Mouse (Mus musculus): ENCODE measurements around the gene Car3. TPM values are rescaled to one million over a fixed set of nuclear protein-coding genes. Genes with fewer than 3 reads are reported as not detected.
A peak's percentile ranks its signal among the peaks of the same experiment; 100 is the strongest.

The Car3 gene
- polyA plus RNA-seq, 1 experiment, result 1.7 TPM

- TF ChIP-seq POLR2A (IDR thresholded peaks at IDR 0.05; ENCODE audit: borderline replicate concordance, extremely low read depth, insufficient read depth, insufficient read length, poor library complexity, severe bottlenecking) (no peak), CTCF (IDR thresholded peaks at IDR 0.05; ENCODE audit: borderline replicate concordance, extremely low read depth, insufficient read depth, insufficient read length) (no peak)
- no peak for DNase-seq (ENCODE audit: low read depth)
Measured at GRCm38 (mm10) chr3:14857874-14858273, 5.4 kb upstream of the Car3 start.

GRCm38 (mm10) chr3:14860291-14860690 lies 3.0 kb upstream of the Car3 start:
- DNase-seq (ENCODE audit: low read depth), result no peak
- TF ChIP-seq POLR2A (IDR thresholded peaks at IDR 0.05; ENCODE audit: borderline replicate concordance, extremely low read depth, insufficient read depth, insufficient read length, poor library complexity, severe bottlenecking), result no peak
- no peak for TF ChIP-seq CTCF (IDR thresholded peaks at IDR 0.05; ENCODE audit: borderline replicate concordance, extremely low read depth, insufficient read depth, insufficient read length)

- no peak for DNase-seq (ENCODE audit: low read depth)
- no peak for TF ChIP-seq POLR2A (IDR thresholded peaks at IDR 0.05; ENCODE audit: borderline replicate concordance, extremely low read depth, insufficient read depth, insufficient read length, poor library complexity, severe bottlenecking)
- no peak for TF ChIP-seq CTCF (IDR thresholded peaks at IDR 0.05; ENCODE audit: borderline replicate concordance, extremely low read depth, insufficient read depth, insufficient read length)
Measured at GRCm38 (mm10) chr3:14861165-14861564, 2.1 kb upstream of the Car3 start.

GRCm38 (mm10) chr3:14861787-14862186 lies 1.5 kb upstream of the Car3 start:
- no peak for DNase-seq (ENCODE audit: low read depth)
- TF ChIP-seq POLR2A (IDR thresholded peaks at IDR 0.05; ENCODE audit: borderline replicate concordance, extremely low read depth, insufficient read depth, insufficient read length, poor library complexity, severe bottlenecking), result no peak
- no peak for TF ChIP-seq CTCF (IDR thresholded peaks at IDR 0.05; ENCODE audit: borderline replicate concordance, extremely low read depth, insufficient read depth, insufficient read length)

GRCm38 (mm10) chr3:14862654-14863021 lies 674 bp upstream of the Car3 start:
- TF ChIP-seq POLR2A (IDR thresholded peaks at IDR 0.05; ENCODE audit: borderline replicate concordance, extremely low read depth, insufficient read depth, insufficient read length, poor library complexity, severe bottlenecking) (no peak), CTCF (IDR thresholded peaks at IDR 0.05; ENCODE audit: borderline replicate concordance, extremely low read depth, insufficient read depth, insufficient read length) (no peak)
- no peak for DNase-seq (ENCODE audit: low read depth)

- no peak for DNase-seq (ENCODE audit: low read depth)
- no peak for TF ChIP-seq CTCF (IDR thresholded peaks at IDR 0.05; ENCODE audit: borderline replicate concordance, extremely low read depth, insufficient read depth, insufficient read length)
- no peak for TF ChIP-seq POLR2A (IDR thresholded peaks at IDR 0.05; ENCODE audit: borderline replicate concordance, extremely low read depth, insufficient read depth, insufficient read length, poor library complexity, severe bottlenecking)
Measured at GRCm38 (mm10) chr3:14863922-14864321, 610 bp downstream of the Car3 start.

- no peak for DNase-seq (ENCODE audit: low read depth)
- TF ChIP-seq POLR2A (IDR thresholded peaks at IDR 0.05; ENCODE audit: borderline replicate concordance, extremely low read depth, insufficient read depth, insufficient read length, poor library complexity, severe bottlenecking) (no peak), CTCF (IDR thresholded peaks at IDR 0.05; ENCODE audit: borderline replicate concordance, extremely low read depth, insufficient read depth, insufficient read length) (no peak)
Measured at GRCm38 (mm10) chr3:14865941-14866340, 2.6 kb downstream of the Car3 start.

- DNase-seq (ENCODE audit: low read depth), result peak; percentile 77
- TF ChIP-seq POLR2A (IDR thresholded peaks at IDR 0.05; ENCODE audit: borderline replicate concordance, extremely low read depth, insufficient read depth, insufficient read length, poor library complexity, severe bottlenecking) (no peak), CTCF (IDR thresholded peaks at IDR 0.05; ENCODE audit: borderline replicate concordance, extremely low read depth, insufficient read depth, insufficient read length) (peak; percentile 82)
Measured at GRCm38 (mm10) chr3:14869779-14870178, 6.5 kb downstream of the Car3 start.

GRCm38 (mm10) chr3:14870528-14870927 lies 7.2 kb downstream of the Car3 start:
- no peak for TF ChIP-seq POLR2A (IDR thresholded peaks at IDR 0.05; ENCODE audit: borderline replicate concordance, extremely low read depth, insufficient read depth, insufficient read length, poor library complexity, severe bottlenecking)
- TF ChIP-seq CTCF (IDR thresholded peaks at IDR 0.05; ENCODE audit: borderline replicate concordance, extremely low read depth, insufficient read depth, insufficient read length), result no peak
- no peak for DNase-seq (ENCODE audit: low read depth)

GRCm38 (mm10) chr3:14871386-14871785 lies 8.1 kb downstream of the Car3 start:
- TF ChIP-seq CTCF (IDR thresholded peaks at IDR 0.05; ENCODE audit: borderline replicate concordance, extremely low read depth, insufficient read depth, insufficient read length) (no peak), POLR2A (IDR thresholded peaks at IDR 0.05; ENCODE audit: borderline replicate concordance, extremely low read depth, insufficient read depth, insufficient read length, poor library complexity, severe bottlenecking) (no peak)
- DNase-seq (ENCODE audit: low read depth), result no peak

GRCm38 (mm10) chr3:14874402-14875040 lies 11.2 kb downstream of the Car3 start:
- DNase-seq (ENCODE audit: low read depth), result peak; percentile 87

GRCm38 (mm10) chr3:14876325-14876918 lies 13.1 kb downstream of the Car3 start:
- DNase-seq (ENCODE audit: low read depth), result no peak
- TF ChIP-seq CTCF (IDR thresholded peaks at IDR 0.05; ENCODE audit: borderline replicate concordance, extremely low read depth, insufficient read depth, insufficient read length) (no peak), POLR2A (IDR thresholded peaks at IDR 0.05; ENCODE audit: borderline replicate concordance, extremely low read depth, insufficient read depth, insufficient read length, poor library complexity, severe bottlenecking) (no peak)

More at GRCm38 (mm10) chr3:14874402-14875040, 11.2 kb downstream of the Car3 start:
- no peak for TF ChIP-seq CTCF (IDR thresholded peaks at IDR 0.05; ENCODE audit: borderline replicate concordance, extremely low read depth, insufficient read depth, insufficient read length)
- no peak for TF ChIP-seq POLR2A (IDR thresholded peaks at IDR 0.05; ENCODE audit: borderline replicate concordance, extremely low read depth, insufficient read depth, insufficient read length, poor library complexity, severe bottlenecking)
